Mouse (Mus musculus) cerebellum, adult 9-10 months (tissue): ENCODE results near the gene Evi5.

Experiments used
- DNase-seq: peaks from one replicate; pipeline ENCODE4 v3.0.0; 2022

The Evi5 gene

DNA sequence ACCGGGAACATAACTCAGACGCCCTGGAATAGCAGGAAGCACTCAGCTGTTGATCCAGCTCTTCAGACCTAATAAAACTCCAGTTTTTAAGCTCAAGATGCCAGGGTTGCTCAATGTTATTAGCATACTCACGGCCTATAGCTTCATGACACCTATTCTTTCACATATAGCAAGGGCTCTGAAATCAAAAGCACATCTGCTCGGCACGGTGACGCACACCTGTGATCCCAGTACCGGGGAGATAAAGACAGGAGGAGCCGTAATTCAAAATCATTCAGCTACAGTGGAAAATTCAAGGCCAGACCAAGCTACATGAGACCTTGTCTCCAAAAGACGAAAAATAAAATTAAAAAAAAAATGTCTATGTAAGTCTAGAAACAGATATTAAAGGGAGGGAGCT, 173.2 kb downstream of the Evi5 start:
- DNase-seq = no peak

DNA sequence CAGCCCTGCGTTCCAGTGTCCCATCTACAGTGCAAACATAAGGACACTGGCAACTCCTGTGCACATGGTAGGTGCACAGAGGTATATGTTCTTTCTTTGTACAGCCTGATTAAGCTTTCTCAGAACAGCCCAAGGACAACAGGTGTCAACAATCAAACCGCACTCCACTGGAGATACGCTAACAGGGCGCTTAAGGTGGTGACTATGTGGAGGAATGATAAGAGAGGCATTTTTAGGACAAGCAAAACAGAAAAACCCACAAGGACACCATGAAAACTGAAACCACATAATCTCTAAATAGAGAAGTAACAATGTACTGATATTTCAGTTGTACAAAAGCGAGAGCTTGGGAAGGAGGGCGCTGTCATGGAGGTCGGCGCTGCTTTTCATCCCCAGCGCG, 174.0 kb downstream of the Evi5 start:
- DNase-seq = no peak

DNA sequence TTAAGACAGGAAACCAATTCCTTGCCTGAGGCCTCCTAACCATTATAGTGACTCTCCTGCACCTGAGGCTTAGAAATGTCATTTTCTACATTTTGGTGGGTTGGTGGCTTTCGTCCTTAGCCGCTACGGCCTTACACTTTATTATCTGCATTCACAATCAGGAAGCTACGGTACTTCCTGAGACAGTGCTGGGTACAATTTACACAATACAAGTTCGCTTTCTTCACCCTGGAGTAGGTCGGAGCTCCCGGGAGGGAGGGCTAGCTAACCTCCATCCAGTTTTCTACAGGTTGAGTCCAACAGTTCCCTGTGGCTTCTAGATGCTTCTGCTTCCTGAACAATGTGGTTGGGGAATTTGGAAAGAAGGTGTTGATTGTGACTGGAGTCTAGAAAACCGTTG, 176.0 kb downstream of the Evi5 start:
- DNase-seq = no peak

DNA sequence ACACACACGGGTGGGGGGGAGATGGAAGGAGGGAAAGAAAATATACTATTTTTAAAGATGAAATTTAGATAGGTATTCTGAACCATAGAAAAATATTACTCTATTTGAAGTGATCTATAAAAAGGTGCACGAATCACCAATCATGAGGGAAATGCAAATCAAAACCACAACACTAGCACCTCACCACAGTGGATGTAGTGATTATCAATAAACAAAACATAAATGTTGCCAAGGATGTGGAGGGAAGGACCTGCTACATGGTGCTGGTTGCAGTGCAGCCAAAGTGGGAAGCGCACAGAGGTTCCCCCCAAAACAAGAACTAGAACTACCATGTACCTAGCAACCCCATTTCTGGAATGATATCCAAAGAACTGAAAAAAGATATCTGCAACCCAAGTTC, 179.9 kb downstream of the Evi5 start:
- DNase-seq = no peak
